In the genomic region with DNA sequence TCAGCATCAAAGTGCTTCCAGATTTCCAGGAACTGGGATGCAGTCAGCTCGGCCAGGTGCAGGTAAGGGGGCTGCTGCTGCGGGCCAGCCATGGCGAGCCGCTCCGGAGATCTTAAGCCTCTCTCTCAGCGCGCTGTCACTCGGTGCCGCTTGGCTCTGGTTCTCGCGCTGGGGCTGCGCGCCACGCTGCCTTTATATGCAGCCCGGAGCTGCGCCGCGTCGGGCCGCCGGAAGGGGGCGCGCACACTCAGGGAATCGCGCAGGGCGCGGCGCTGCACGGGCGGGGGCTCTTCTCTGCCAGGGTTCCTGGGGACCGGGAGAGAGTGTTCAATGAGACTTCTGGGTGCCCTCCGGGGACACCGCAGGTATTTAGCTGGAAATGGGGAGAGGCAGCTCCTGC, we compare ENCODE assay signal across 8 mouse cellular contexts. TPM values are rescaled to one million over a fixed set of nuclear protein-coding genes. Genes with fewer than 3 reads are reported as not detected.
A peak's percentile ranks its signal among the peaks of the same experiment; 100 is the strongest.
DNase-seq lines count a peak whose midpoint lies in the region; ATAC-seq and TF ChIP-seq lines count a peak whose summit lies in the region.

Calb2 (minus strand) TSS at position 165 of the 400 bp plus-strand sequence.

- peak; percentile 12 for DNase-seq in CD4-positive, CD25-positive, alpha-beta regulatory T cell, adult 2 months (ENCODE audit: low read depth, low spot score)
- peak; percentile 86 for DNase-seq in cerebellum, adult 9-11 months
- DNase-seq in hindbrain, postnatal 0 days (ENCODE audit: low spot score), result peak; percentile 90
- peak; percentile 14 to 37 for DNase-seq in left cerebral cortex, adult 8-10 months (ENCODE audit: low spot score in 2 of 2)
- DNase-seq in right cerebral cortex, postnatal 4 days, result peak; percentile 93

- no peaks in the 10 kb centered on the region for H3K27me3 ChIP-seq in hindbrain, postnatal 0 days (ENCODE audit: insufficient read depth, low read length)

- H3K9ac ChIP-seq in hindbrain, postnatal 0 days (replicated peaks; ENCODE audit: low read length), result no peak within 1 kb of the TSS; the same call in 1 of the 2 replicates

- H3K36me3 ChIP-seq in hindbrain, postnatal 0 days (ENCODE audit: insufficient read depth, low read length), result no peaks in the 10 kb centered on the region

- ATAC-seq in CD4-positive, CD25-positive, alpha-beta regulatory T cell, adult 4 months, result no peak
- ATAC-seq in frontal cortex, adult (ENCODE audit: low TSS enrichment), result peak; percentile 73
- ATAC-seq in hindbrain, postnatal 0 days, result peak; percentile 94
- ATAC-seq in megakaryocyte-erythroid progenitor cell, adult 5-6 weeks (replicated peaks; ENCODE audit: low FRiP score, low TSS enrichment, poor library complexity, severe bottlenecking), result peak; percentile 81

- WGBS in hindbrain, postnatal 0 days, result 2% methylated on average over 33 of the region's 33 CpGs

- no peaks in the 10 kb centered on the region for H3K4me1 ChIP-seq in hindbrain, postnatal 0 days (ENCODE audit: insufficient read depth, low read length)

- H3K4me3 ChIP-seq in hindbrain, postnatal 0 days (ENCODE audit: low read length), result peak within 1 kb of the TSS; percentile 30

- H3K4me2 ChIP-seq in hindbrain, postnatal 0 days (ENCODE audit: low read depth, low read length), result peak within 1 kb of the TSS; percentile 59

- TF ChIP-seq CTCF in hindbrain, postnatal 0 days (IDR thresholded peaks at IDR 0.05; ENCODE audit: low read depth), result peak; percentile 70

- H3K9me3 ChIP-seq in hindbrain, postnatal 0 days (ENCODE audit: low read length), result no peaks in the 10 kb centered on the region

- H3K27ac ChIP-seq in hindbrain, postnatal 0 days, result no peak within 1 kb of the TSS

RNA-seq across cellular contexts. Expression of gene Calb2, which starts in this region (rescaled TPM):
- not detected for polyA plus RNA-seq in CD4-positive, CD25-positive, alpha-beta regulatory T cell, adult 4 months (2017; shearing (Covaris generic))
- total RNA-seq in hindbrain, postnatal 0 days (2014; rRNA removed), result 50.8 and 66.2 TPM in 2 replicates
- 166 and 168 TPM in 2 replicates for polyA plus RNA-seq in hindbrain, postnatal 0 days (2015; fragmentation: Nextera tagmentation; extraction: Ambion mirVana)
- 10 to 100 TPM; 21.7 to 31.6 (median 27.2) TPM for total RNA-seq in left cerebral cortex, adult 8-10 months (2022)
- not detected in 2 replicates for total RNA-seq in megakaryocyte-erythroid progenitor cell, adult 5-6 weeks (2014; fragmentation: Nextera tagmentation)
- total RNA-seq in megakaryocyte-erythroid progenitor cell, adult 5-6 weeks (2017), result not detected in 2 replicates

Comparison
In these comparisons a context has a peak if more than half of its experiments do, and no peak if none do; other contexts are left out.
1. RNA of gene Calb2 (total RNA-seq): 50.8 to 66.2 TPM in hindbrain, postnatal 0 days and 21.7 to 31.6 TPM in left cerebral cortex, adult 8-10 months; not detected in megakaryocyte-erythroid progenitor cell, adult 5-6 weeks; every median in the first group is over 10 times any median in the second.
2. RNA of gene Calb2 (polyA plus RNA-seq): 166 to 168 TPM in hindbrain, postnatal 0 days; not detected in CD4-positive, CD25-positive, alpha-beta regulatory T cell, adult 4 months; every median in the first group is over 100 times any median in the second.
3. Peak in ATAC-seq in megakaryocyte-erythroid progenitor cell, adult 5-6 weeks; RNA of the gene not detected or under 1 TPM.
4. DNase-seq: peak in every context shown above with its lines; median percentile 93 in right cerebral cortex, postnatal 4 days; 90 in hindbrain, postnatal 0 days; 86 in cerebellum, adult 9-11 months; 26 in left cerebral cortex, adult 8-10 months; 12 in CD4-positive, CD25-positive, alpha-beta regulatory T cell, adult 2 months.